Mouse (Mus musculus) left cerebral cortex, adult 18-20 months (tissue): ENCODE measurements around the gene F8. TPM values are rescaled to one million over a fixed set of nuclear protein-coding genes. Genes with fewer than 3 reads are reported as not detected.
"Not testable (repeated sequence)": the region's sequence is repeated elsewhere in the genome, so short reads cannot be mapped to it uniquely, and the experiment has no call there.

ENCODE experiments used
- DNase-seq, 2 experiments: peaks; one replicate each; pipeline ENCODE4 v3.0.0; 2021 to 2022; ENCODE audit warnings: low spot score in 2 of 2, mixed read lengths in 1 of 2
- long read RNA-seq, 2 experiments: library from polyadenylated mRNA; stranded (forward); transcript quantifications; one replicate each; pipeline ENCODE4 v2.0.0; 2021
- total RNA-seq, 2 experiments: library from RNA; stranded (reverse); gene quantifications; 2 replicates each; pipeline ENCODE4 v1.2.3; 2021

The F8 gene
- 1 to 10 TPM; 3.0 to 3.4 TPM for total RNA-seq
- long read RNA-seq, experiment 1, partial matches to known transcripts: 1 of 1 reads
- long read RNA-seq, experiment 1, other reads (novel, unspliced or antisense): 0 of 1 reads
- long read RNA-seq, experiment 2: 0 reads

DNA sequence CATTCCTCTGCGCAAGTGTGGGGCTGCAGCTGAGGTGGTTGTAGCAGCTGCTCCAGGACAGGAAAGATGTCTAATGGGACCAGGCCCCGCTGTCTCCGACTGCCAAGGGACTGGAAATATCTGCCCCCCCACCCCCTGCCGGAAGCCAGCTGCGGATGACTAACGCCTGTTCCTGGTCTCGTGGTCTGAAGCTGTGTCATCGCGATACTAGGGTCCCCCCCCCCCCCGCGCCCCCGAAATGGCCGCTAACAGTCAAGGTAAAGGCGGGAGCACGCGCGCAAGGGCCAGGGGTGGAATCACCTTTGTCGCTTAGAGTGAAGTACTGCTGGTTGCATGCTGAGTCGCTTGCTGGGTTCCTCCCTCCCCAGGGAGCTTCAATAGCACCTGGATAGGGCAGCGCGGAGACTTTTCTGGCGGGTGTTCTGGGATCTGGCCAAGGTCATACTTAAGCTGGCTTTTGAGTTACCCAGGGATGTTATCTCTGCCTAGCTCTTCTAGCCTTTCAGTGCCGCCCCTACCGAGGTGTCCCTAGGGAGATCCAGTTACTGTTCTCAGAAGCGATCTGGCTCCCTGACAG, at the start of gene F8, which contains the start of gene Fundc2:
Gene F8 (minus strand): TSS at position 421 of the 577 bp plus-strand sequence.
Gene Fundc2 (plus strand): TSS at position 205 of the 577 bp plus-strand sequence.
- peak; percentile 18 to 63 for DNase-seq

DNA sequence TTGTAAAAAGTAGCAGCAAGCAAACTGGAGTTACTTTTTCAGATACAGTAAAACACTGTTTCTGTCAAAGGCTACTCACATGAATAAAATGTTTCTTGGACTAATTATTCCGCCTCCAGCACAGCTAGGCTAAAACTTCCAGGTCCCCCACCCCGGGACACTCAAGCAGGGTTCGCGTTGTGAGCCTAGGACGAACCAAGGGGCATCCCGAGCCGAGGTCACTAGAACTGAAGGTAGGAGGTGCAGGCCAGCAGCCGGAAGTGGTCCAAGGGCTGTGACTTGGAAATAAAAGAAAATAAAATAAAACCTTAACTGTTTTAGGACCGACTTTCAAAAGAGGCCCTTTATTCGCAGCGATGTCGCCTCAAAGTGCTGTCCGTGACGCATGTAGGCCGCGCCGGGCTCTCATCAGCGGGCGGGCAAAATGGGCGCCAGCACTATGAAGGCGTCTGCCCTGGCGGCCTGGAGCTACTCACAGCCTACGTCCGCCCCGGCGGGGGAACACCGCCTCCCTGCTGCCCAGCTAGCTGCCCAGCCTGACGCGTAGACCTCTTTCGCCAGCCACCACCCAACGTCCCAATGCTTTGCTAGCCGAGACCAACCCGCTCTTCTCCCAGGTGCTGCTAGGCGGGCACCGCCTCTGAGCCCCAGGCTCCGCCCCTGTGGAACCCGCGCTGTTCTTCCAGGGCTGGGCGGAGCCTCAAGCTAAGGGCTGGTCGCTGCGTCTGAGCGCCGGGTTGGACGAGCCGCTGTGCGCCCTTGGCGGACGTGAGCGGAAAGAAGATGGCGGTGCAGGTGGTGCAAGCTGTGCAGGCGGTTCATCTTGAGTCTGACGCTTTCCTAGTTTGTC, 33.7 kb upstream of the F8 start, which contains the start of the genes Cmc4, Mtcp1 and Brcc3:
Gene Cmc4 (minus strand): TSS at position 649 of the 850 bp plus-strand sequence.
Gene Mtcp1 (minus strand): TSS at position 653 of the 850 bp plus-strand sequence.
Gene Brcc3 (plus strand): TSS at position 693 of the 850 bp plus-strand sequence.
- DNase-seq: peak; percentile 80 to 85

DNA sequence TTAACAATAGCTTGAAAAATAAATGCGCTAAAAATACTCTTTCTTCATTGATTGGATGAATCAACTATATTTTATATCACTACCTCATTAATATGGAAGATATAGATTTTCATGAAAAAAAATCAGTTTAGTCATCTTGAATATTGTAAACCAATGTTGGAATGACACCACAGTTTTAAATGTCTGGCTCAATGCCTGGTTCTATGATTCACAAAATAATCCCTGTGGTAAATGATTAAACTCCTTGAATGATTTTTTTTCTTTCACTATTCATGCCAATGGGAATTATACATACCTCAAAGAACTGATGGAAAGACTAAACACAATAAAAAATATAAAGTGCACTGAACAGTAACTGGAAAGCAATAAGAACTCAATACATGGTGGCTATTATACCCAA, 27.3 kb upstream of the F8 start:
- DNase-seq: no peak

DNA sequence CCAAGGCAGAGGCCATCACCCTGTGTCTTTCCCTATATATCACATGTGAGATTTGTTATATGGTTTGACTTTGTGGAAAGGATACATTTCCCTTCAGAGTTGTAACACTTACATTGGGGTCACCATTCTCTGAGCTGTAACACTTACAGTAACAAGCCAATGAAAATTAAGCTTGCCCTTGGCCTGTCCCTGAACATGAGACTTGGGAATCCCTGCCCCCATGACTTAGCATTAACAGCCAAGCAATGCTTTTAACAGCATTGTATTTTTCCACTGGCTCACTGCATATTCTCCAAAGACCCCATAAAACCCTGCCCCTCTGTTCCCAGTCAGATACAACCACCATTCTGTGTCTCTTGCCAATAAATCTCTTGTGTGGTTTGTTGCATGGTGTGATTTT, 20.9 kb upstream of the F8 start:
- no peak for DNase-seq

DNA sequence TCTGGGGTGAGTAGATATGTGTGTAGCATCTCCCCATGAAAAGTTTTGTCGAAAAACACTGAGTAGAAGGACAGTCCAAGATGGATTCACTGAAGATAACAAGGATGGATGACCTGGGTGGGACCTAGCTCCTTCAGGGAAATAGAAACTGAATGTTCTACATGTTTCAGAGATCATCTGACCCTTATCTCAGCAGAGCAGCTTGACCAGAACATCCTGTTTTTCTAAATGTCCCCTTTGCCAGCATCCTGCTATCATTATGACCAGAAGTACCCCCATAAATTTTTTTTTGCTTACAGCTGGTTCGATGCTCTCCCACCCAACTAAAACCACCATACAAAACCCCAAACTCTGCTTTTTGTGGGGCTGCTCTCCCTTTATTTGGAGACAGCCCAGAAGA, 20.3 kb upstream of the F8 start:
- no peak for DNase-seq

DNA sequence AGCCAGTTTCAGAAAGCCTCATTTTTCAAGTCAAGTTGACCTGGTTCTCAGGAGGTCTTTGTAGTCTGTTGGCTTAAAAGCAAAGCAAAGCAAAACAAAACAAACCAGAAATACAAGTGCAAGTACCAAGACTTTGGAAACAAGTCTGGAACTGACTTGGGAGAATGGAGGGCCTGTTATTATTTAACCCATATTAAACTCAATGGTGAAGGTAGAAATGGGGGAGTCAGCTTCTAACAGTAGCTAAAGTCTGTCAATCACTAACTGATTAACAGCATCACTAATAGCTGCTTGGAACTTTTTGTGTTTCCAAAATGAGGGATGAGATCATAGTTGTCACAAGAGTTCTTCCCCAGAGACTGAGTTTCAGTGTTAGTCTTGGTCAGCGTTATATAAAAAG, 17.1 kb upstream of the F8 start:
- no peak for DNase-seq

DNA sequence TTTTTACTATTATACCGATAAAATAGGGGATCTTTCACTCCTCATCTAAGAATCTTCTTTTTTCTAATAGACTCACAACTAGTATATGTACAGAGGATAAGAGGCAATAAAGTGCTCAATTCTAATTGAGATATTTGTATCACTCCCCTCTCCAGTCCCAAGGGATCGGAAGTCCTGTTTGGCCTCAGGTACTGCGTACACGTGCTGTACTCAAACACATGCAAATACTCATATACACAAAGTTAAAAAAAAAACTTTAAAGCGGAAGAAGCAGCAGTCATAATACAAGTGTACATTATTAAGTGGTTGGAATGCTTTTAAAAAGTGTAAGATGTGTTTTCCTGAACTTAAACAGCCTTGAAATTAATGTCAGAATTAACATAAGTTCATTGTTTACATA, 716 bp downstream of the F8 start:
- no peak for DNase-seq

DNA sequence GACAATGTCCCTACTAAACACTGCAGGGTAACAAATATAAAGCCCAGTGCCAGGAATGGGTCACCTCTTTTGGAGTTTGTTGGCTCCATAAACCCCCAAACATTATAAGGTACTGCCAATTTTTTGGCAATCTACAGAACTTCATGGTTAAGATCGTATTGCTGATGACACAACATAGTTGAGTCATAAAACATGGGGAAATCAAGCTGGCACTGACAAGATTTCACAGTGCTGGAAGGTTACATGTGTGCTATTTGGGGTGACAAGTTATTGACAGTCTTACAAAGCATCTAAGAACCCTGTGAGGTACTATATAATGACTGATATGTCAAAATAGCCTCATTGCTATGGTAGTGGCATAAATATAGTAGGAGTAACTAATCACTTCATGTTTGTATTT, 1.2 kb downstream of the F8 start:
- no peak for DNase-seq

DNA sequence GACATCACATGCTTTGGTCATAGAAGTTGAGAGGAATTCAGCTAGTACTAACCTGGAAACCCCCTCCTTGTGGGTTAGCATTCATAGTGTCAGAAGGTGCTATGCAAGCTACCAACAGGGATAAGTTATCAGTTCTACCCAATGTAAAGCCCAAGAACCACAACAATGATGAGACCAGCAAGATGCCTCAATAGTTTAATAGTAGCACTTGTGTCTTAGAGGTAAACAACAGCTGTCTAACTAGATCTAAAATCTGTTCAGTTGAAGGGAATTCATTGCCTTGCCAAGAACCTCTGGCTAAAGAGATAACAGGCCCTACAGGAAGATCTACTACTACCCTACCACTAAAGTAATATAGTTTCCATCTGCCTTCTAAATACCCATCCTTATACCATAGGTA, 5.6 kb downstream of the F8 start:
- DNase-seq: no peak

DNA sequence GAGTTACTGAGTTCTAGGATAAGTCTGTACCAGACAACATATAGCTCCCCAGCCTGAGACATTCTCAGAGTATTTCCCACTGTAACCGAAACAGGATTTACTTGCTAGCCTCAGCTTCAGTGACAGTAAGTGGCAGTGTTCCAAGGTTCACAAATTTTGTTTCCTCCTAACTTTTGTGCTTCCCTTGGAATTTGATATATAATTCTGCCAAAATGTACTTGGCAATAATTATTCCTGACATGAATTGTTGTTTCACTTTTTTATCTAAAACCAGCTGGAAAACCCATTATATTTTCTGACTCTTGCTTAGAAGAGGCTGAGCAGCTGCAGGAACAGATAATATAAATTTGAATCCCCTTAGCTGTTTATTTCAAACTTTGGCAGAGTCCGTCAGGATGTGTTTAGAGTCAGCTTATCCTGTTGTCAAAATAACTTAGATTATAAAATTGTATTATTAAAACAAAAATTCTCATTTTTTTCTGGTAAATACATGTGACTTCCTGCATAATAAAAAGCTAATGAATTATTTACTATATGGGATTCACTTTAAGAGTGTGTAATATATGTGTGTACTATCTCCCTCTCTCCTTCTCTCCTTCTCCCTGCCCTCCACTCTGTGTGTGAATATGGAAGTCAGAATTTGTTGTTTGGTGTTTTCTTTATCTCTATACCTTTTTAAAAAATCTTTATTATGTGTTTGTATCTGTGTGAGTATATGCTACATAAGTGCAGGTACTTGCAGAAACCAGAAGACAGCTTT, 9.6 kb downstream of the F8 start:
- no peak for DNase-seq

DNA sequence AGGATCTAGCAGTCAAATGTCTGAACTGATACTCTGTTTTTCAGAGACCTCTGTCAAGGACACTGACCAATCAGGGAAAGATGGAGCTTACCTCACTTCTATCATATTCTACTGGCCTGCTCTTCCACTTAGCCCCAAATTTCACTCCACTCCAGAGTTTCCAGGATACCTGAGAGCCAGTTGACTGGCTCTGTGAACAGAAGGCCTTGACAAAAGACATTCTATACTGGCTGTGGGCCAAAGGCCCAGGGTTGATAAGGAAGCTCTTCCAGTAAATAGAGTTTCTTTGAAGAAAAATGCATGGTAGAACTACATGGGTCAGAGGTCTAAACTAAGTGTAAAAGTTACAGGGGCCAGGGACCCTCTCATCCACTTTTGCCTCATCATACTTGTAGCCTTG, 12.2 kb downstream of the F8 start:
- no peak for DNase-seq

DNA sequence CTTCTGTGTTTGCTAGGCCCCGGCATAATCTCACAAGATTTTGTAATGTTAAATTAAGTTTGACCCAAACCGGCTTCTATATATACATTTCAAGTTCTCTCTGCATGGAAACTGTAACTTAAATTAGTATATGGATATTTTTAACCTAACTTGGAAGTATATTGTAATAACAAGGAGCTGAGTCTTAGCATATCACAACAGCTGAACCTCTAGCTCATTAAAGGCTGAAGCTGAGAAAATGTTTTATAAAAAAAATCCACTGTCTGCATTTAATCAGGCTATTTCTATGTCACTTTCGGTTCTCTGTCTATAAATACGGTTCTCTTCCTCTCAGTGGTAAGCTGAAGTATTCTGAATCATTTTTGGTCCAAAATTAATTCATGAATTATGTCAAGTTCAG, 58.9 kb downstream of the F8 start:
- DNase-seq: no peak

DNA sequence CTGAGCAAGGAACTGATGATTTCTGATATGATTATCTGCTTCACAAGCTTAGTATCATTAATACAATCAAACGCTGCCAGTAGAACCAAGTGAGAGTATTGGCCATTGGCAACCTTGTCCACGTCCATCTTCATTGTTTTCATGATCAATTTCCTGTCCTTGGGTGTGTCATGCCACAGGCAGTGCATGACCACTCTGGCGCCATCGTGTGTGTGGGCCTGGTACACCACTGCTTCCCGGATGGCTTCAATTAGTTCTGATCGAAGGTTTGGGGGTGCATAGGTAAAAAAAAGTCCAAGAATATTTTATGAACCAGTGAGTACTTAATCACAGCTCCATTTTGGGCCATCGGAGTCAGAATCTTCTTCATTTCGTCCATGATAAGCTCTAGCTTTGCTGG, 110.7 kb downstream of the F8 start:
- DNase-seq: no peak

DNA sequence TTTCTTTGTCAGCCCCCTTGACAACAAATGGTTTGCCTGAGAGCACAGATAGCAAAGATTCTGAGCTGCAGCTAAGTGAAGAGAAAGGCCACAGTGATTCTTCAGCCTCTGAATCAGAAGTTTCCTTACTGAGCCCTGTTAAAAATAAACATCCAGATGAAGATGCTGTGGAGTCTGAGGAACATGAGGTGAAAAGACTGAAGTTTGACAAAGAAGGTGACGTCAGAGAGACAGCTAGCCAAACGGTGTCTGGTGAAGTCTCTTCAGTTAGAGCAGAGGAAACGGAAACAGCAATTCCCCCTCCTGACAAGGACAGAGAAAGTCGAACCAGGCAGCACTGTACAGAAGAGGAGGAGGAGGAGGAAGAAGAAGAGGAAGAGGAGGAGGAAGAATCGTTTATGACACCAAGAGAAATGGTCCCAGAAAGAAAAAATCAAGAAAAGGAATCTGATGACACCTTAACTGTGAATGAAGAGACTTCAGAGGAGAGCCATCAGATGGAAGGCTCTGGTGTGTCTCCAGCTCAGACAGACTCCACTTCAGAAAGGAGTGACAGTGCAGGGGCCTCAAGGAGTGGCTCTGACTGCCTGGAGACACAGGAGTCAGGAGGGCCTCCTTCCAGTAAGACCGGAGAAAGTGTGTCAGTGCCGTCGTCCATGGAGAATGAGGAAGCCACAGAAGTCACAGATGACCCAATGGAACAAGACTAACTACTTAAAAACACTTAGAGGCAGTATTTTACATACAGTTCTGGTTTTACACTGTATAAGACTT, 148.6 kb downstream of the F8 start:
- not testable (repeated sequence) for DNase-seq

DNA sequence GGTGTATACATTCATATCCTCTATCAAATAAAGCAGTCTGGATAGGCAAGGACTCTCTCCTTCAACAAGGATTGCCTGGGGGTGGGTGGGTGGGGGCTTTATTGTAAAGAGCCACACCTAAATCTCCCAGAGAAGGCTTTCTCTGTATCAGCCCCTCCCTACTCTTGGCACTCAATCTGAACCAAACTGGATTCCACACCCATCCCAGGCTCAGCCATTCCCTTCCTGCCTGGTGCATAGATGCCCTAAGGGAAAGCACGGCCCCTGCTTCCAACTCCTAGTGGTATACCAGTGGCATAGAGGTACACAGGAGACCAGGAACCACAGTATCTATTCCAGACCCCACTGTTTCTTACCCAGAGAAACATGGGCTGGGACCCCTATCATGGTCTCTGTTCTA, 151.0 kb downstream of the F8 start:
- no peak for DNase-seq

DNA sequence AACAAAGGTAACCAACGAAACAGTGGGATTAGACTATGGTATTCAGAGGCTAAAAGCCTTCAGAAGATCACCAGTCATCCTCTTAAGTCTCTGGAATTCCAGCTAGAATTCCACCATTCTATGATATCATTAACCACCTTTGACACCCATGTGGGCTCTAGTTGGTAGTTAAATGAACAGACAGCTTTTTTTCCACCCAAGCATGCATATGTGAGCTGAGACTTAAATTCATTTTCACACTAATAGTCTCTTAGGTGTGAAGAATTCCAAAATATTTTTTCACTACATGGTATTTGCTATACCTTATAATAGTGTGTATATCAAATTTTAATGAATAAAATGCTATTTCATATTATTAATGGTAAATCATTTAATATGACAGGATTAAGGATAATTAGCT, 218.7 kb downstream of the F8 start, which contains the start of gene Smim9:
Gene Smim9 (minus strand): TSS at position 101 of the 400 bp plus-strand sequence.
- DNase-seq: no peak

DNA sequence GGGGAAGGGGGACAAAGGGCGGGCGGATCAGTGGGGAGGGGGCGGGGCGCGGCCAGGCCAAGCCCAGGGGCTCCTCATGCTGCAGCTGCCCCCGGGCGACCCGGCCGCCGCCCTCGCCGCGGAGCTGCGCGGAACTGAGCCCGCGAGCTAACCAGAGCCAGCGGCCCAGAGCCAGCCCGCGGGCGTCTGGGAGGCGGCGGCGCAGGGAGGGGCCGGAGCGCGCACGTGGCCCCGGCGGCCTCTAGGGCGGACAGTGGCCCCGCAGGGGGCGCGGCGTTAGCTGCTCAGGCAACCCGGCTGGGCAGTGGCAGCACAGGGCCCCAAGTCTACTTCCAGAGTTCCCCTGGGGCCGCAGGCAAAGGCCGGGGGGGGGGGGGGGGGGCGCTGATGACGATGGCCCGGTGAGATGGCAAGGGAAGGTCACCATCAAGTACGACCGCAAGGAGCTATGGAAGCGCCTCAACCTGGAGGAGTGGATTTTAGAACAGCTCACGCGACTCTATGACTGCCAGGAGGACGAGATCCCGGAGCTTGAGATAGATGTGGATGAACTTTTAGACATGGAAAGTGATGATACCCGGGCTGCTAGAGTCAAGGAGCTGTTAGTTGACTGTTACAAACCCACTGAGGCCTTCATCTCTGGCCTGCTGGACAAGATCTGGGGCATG, 226.7 kb downstream of the F8 start:
- DNase-seq: peak; percentile 3 to 13

DNA sequence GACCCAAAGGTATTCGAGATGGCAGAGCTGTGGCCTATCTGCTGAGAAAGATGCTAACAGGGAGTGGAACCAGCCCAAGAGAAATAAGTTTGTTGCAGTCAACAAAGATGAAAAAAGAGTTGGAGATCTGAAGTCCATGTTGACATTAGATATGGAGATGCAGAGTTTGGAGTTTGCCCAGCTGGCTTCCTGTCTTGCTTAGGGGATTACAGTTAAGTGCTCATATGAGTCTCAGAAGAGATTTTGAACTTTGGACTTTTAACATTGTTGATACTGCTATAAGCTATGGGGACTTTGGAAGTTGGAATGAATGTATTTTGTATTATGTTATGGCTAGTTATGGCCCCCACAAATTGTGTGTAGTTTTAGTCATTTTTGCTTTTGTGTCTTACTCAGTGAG, 230.2 kb downstream of the F8 start:
- DNase-seq: no peak

DNA sequence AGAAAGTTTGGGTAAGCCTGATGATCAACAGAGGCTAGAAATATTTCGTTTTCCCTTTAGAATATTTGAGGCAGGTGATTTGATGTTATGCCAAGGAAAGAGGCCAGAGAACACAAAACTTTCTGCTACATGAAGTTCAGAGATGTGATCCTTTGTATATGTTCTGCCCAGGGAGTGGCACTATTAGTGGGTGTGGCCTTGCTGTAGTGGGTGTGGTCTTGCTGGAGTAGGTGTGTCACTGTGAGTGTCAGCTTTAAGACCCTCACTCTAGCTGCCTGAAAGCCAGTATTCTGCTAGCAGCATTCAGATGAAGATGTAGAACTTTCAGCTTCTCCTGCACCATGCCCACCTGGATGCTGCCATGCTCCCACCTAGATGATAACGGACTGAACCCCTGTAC, 232.1 kb downstream of the F8 start:
- no peak for DNase-seq

DNA sequence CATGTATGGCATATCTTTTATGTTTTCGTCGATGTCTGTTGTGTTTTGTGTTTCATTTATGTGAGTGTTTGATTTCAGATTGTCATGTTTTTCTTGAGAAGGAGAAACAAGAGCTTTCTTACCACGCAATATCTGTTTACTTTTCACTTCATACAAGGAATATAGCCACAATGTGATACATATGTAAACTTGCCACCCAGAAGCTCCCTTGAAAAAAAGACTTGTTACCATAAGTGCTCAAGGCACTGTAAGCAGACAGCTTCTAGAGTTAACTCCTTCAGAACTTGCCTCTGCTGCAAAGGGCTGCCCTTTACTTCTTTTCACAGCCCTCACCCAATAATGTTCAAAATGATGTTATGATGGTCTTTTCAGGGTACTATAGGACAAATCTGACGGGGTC, 234.0 kb downstream of the F8 start:
- no peak for DNase-seq
